Mouse (Mus musculus): ENCODE results near the gene Kif18b. TPM values are rescaled to one million over a fixed set of nuclear protein-coding genes. Genes with fewer than 3 reads are reported as not detected.

Kif18b gene
- polyA plus RNA-seq, 1 experiment = 45.1 TPM

- Histone ChIP-seq H3K27me3 (ENCODE audit: control insufficient read depth, insufficient read depth, low read length) (peaks cover 20% of the 10 kb centered on the region), H3K36me3 (ENCODE audit: control insufficient read depth, insufficient read depth, low read length) (no peaks in the 10 kb centered on the region)
- 69% methylated on average over 6 of the region's 6 CpGs for WGBS
Observed at GRCm38 (mm10) chr11:102941236-102941635, 16.3 kb upstream of the Kif18b start.

GRCm38 (mm10) chr11:102939024-102939675 is 14.2 kb upstream of the Kif18b start:
- Histone ChIP-seq H3K27me3 (ENCODE audit: control insufficient read depth, insufficient read depth, low read length) (peaks cover under 1% of the 10 kb centered on the region), H3K4me1 (replicated peaks; ENCODE audit: control insufficient read depth, insufficient read depth, low read length) (no peaks in the 10 kb centered on the region), H3K27ac (ENCODE audit: control insufficient read depth, insufficient read depth, low read length) (no peak overlapping the region), H3K36me3 (ENCODE audit: control insufficient read depth, insufficient read depth, low read length) (no peaks in the 10 kb centered on the region), H3K4me3 (ENCODE audit: control insufficient read depth, insufficient read depth, low read length) (no peak overlapping the region)
- 15% methylated on average over 13 of the region's 13 CpGs for WGBS
- no peak for TF ChIP-seq CTCF (IDR thresholded peaks at IDR 0.05; ENCODE audit: borderline replicate concordance, control insufficient read depth, extremely low read depth, insufficient read depth, low read length, poor library complexity)
- no peak for TF ChIP-seq POLR2A (IDR thresholded peaks at IDR 0.05; ENCODE audit: control insufficient read depth, extremely low read depth, insufficient read depth, low read length, poor library complexity)
- DNase-seq = no peak

More at GRCm38 (mm10) chr11:102941236-102941635, 16.3 kb upstream of the Kif18b start:
- H3K4me1 ChIP-seq (replicated peaks; ENCODE audit: control insufficient read depth, insufficient read depth, low read length) = peaks cover 6% of the 10 kb centered on the region
- H3K4me3 ChIP-seq (ENCODE audit: control insufficient read depth, insufficient read depth, low read length) = no peak overlapping the region
- DNase-seq = no peak
- no peak overlapping the region for H3K27ac ChIP-seq (ENCODE audit: control insufficient read depth, insufficient read depth, low read length)
- TF ChIP-seq CTCF (IDR thresholded peaks at IDR 0.05; ENCODE audit: borderline replicate concordance, control insufficient read depth, extremely low read depth, insufficient read depth, low read length, poor library complexity) (no peak), POLR2A (IDR thresholded peaks at IDR 0.05; ENCODE audit: control insufficient read depth, extremely low read depth, insufficient read depth, low read length, poor library complexity) (no peak)

GRCm38 (mm10) chr11:102937529-102938182 is 12.7 kb upstream of the Kif18b start:
- H3K27me3 ChIP-seq (ENCODE audit: control insufficient read depth, insufficient read depth, low read length) = no peaks in the 10 kb centered on the region; the same call in none of the 2 replicates
- no peaks in the 10 kb centered on the region for H3K4me1 ChIP-seq (replicated peaks; ENCODE audit: control insufficient read depth, insufficient read depth, low read length)
- no peak for DNase-seq
- no peak overlapping the region for H3K27ac ChIP-seq (ENCODE audit: control insufficient read depth, insufficient read depth, low read length)
- H3K36me3 ChIP-seq (ENCODE audit: control insufficient read depth, insufficient read depth, low read length) = no peaks in the 10 kb centered on the region
- no peak overlapping the region for H3K4me3 ChIP-seq (ENCODE audit: control insufficient read depth, insufficient read depth, low read length)
- WGBS = 90% methylated on average over 3 of the region's 3 CpGs
- TF ChIP-seq CTCF (IDR thresholded peaks at IDR 0.05; ENCODE audit: borderline replicate concordance, control insufficient read depth, extremely low read depth, insufficient read depth, low read length, poor library complexity) (no peak), POLR2A (IDR thresholded peaks at IDR 0.05; ENCODE audit: control insufficient read depth, extremely low read depth, insufficient read depth, low read length, poor library complexity) (no peak)

- no peak for DNase-seq
- no peaks in the 10 kb centered on the region for H3K36me3 ChIP-seq (ENCODE audit: control insufficient read depth, insufficient read depth, low read length)
- TF ChIP-seq POLR2A (IDR thresholded peaks at IDR 0.05; ENCODE audit: control insufficient read depth, extremely low read depth, insufficient read depth, low read length, poor library complexity) (no peak), CTCF (IDR thresholded peaks at IDR 0.05; ENCODE audit: borderline replicate concordance, control insufficient read depth, extremely low read depth, insufficient read depth, low read length, poor library complexity) (no peak)
- no peak overlapping the region for H3K27ac ChIP-seq (ENCODE audit: control insufficient read depth, insufficient read depth, low read length)
- 59% methylated on average over 4 of the region's 4 CpGs for WGBS
- H3K4me3 ChIP-seq (ENCODE audit: control insufficient read depth, insufficient read depth, low read length) = no peak overlapping the region
- no peaks in the 10 kb centered on the region for H3K4me1 ChIP-seq (replicated peaks; ENCODE audit: control insufficient read depth, insufficient read depth, low read length)
- H3K27me3 ChIP-seq (ENCODE audit: control insufficient read depth, insufficient read depth, low read length) = no peaks in the 10 kb centered on the region; the same call in 1 of the 2 replicates
Observed at GRCm38 (mm10) chr11:102936272-102936671, 11.3 kb upstream of the Kif18b start.

GRCm38 (mm10) chr11:102930672-102931071 is 5.7 kb upstream of the Kif18b start:
- no peak for DNase-seq
- no peaks in the 10 kb centered on the region for H3K4me1 ChIP-seq (replicated peaks; ENCODE audit: control insufficient read depth, insufficient read depth, low read length)
- no peaks in the 10 kb centered on the region for H3K27me3 ChIP-seq (ENCODE audit: control insufficient read depth, insufficient read depth, low read length)
- no peaks in the 10 kb centered on the region for H3K36me3 ChIP-seq (ENCODE audit: control insufficient read depth, insufficient read depth, low read length)
- H3K4me3 ChIP-seq (ENCODE audit: control insufficient read depth, insufficient read depth, low read length) = no peak overlapping the region
- WGBS = 17% methylated on average over 10 of the region's 10 CpGs
- TF ChIP-seq CTCF (IDR thresholded peaks at IDR 0.05; ENCODE audit: borderline replicate concordance, control insufficient read depth, extremely low read depth, insufficient read depth, low read length, poor library complexity) (no peak), POLR2A (IDR thresholded peaks at IDR 0.05; ENCODE audit: control insufficient read depth, extremely low read depth, insufficient read depth, low read length, poor library complexity) (no peak)
- H3K27ac ChIP-seq (ENCODE audit: control insufficient read depth, insufficient read depth, low read length) = no peak overlapping the region

GRCm38 (mm10) chr11:102925351-102925717 is 410 bp upstream of the Kif18b start:
- TF ChIP-seq POLR2A (IDR thresholded peaks at IDR 0.05; ENCODE audit: control insufficient read depth, extremely low read depth, insufficient read depth, low read length, poor library complexity) (no peak), CTCF (IDR thresholded peaks at IDR 0.05; ENCODE audit: borderline replicate concordance, control insufficient read depth, extremely low read depth, insufficient read depth, low read length, poor library complexity) (no peak)
- DNase-seq = no peak
- Histone ChIP-seq H3K4me3 (ENCODE audit: control insufficient read depth, insufficient read depth, low read length) (peak overlapping the region; percentile 76), H3K4me1 (replicated peaks; ENCODE audit: control insufficient read depth, insufficient read depth, low read length) (peaks cover 7% of the 10 kb centered on the region), H3K27me3 (ENCODE audit: control insufficient read depth, insufficient read depth, low read length) (no peaks in the 10 kb centered on the region), H3K27ac (ENCODE audit: control insufficient read depth, insufficient read depth, low read length) (peak overlapping the region; percentile 36; the same call in 1 of the 2 replicates), H3K36me3 (ENCODE audit: control insufficient read depth, insufficient read depth, low read length) (no peaks in the 10 kb centered on the region)
- 2% methylated on average over 10 of the region's 10 CpGs for WGBS
